Mouse (Mus musculus): ENCODE data around the gene Ly6g6e.

- TF ChIP-seq CTCF (IDR thresholded peaks at IDR 0.05; ENCODE audit: low read depth) (peak; percentile 39), EP300 (IDR thresholded peaks at IDR 0.05; ENCODE audit: low read depth) (no peak)
Measured at GRCm38 (mm10) chr17:35088151-35088550, 11.4 kb downstream of the Ly6g6e start.

All from liver, embryonic 14.5 days (tissue).